Mouse (Mus musculus) cerebellum, postnatal 4 days (tissue): ENCODE data around the gene Snap23.
"Not testable (repeated sequence)": the region's sequence is repeated elsewhere in the genome, so short reads cannot be mapped to it uniquely, and the experiment has no call there.

Experiments
- DNase-seq, 2 experiments: peaks; one replicate each; pipeline ENCODE4 v3.0.0; 2022; ENCODE audit warnings: low spot score in 2 of 2, mixed read lengths in 1 of 2

Snap23 gene

GRCm38 (mm10) chr2:120566886-120567797 is at the start of gene Snap23:
Gene Snap23, plus strand, starts transcription at chr2:120567671.
- peak; percentile 85 to 94 for DNase-seq

- DNase-seq, result no peak
These were observed 48.8 kb upstream of the Snap23 start for GRCm38 (mm10) chr2:120518547-120519210.

- no peak for DNase-seq
These were observed 40.7 kb upstream of the Snap23 start for GRCm38 (mm10) chr2:120526771-120527170.

- no peak for DNase-seq
These were observed 37.9 kb upstream of the Snap23 start for GRCm38 (mm10) chr2:120529531-120529930.

- DNase-seq, result no peak
These were observed 36.2 kb upstream of the Snap23 start for GRCm38 (mm10) chr2:120531223-120531622.

GRCm38 (mm10) chr2:120539333-120539732 is 28.1 kb upstream of the Snap23 start:
- DNase-seq, result no peak

- peak in 1 of 2 experiments; percentile 57 for DNase-seq
These were observed 27.7 kb upstream of the Snap23 start for GRCm38 (mm10) chr2:120539778-120540208.

GRCm38 (mm10) chr2:120544732-120545131 is 22.7 kb upstream of the Snap23 start:
- DNase-seq, result no peak

- DNase-seq, result no peak
These were observed 10.6 kb upstream of the Snap23 start for GRCm38 (mm10) chr2:120556868-120557267.

- no peak for DNase-seq
These were observed 8.7 kb upstream of the Snap23 start for GRCm38 (mm10) chr2:120558813-120559212.

GRCm38 (mm10) chr2:120561524-120561923 is 5.9 kb upstream of the Snap23 start:
- DNase-seq, result no peak

- no peak for DNase-seq
These were observed 4.6 kb upstream of the Snap23 start for GRCm38 (mm10) chr2:120562859-120563234.

- DNase-seq, result peak; percentile 72 to 77
These were observed 4.1 kb upstream of the Snap23 start, which contains the start of gene Zfp106 for GRCm38 (mm10) chr2:120563235-120563990. Gene Zfp106, minus strand, starts transcription at chr2:120563843.

- DNase-seq, result not testable (repeated sequence)
These were observed 2.8 kb upstream of the Snap23 start for GRCm38 (mm10) chr2:120564548-120565188.

- DNase-seq, result no peak
These were observed 2.1 kb upstream of the Snap23 start for GRCm38 (mm10) chr2:120565363-120565762.

- DNase-seq, result no peak
These were observed 388 bp downstream of the Snap23 start for GRCm38 (mm10) chr2:120567798-120568320.

- no peak for DNase-seq
These were observed 3.6 kb downstream of the Snap23 start for GRCm38 (mm10) chr2:120571081-120571480.

GRCm38 (mm10) chr2:120572161-120572560 is 4.7 kb downstream of the Snap23 start:
- not testable (repeated sequence) for DNase-seq

GRCm38 (mm10) chr2:120575121-120575520 is 7.7 kb downstream of the Snap23 start:
- DNase-seq, result no peak

- no peak for DNase-seq
These were observed 8.5 kb downstream of the Snap23 start for GRCm38 (mm10) chr2:120575978-120576377.

- DNase-seq, result no peak
These were observed 10.3 kb downstream of the Snap23 start for GRCm38 (mm10) chr2:120577799-120578198.
